Mouse (Mus musculus): Measurements from ENCODE around the gene Tfdp2. TPM values are rescaled to one million over a fixed set of nuclear protein-coding genes. Genes with fewer than 3 reads are reported as not detected.

The Tfdp2 gene
- polyA plus RNA-seq, 1 experiment from 2014 or later = 61.6 TPM

GRCm38 (mm10) chr9:96369654-96370384 lies 173.7 kb downstream of the Tfdp2 start:
- no peaks in the 10 kb centered on the region for H3K36me3 ChIP-seq
- no peak for DNase-seq (ENCODE audit: low spot score)
- no peak overlapping the region for H3K4me3 ChIP-seq
- H3K4me1 ChIP-seq = peaks cover 6% of the 10 kb centered on the region; the same call in 1 of the 2 replicates
- H3K27ac ChIP-seq = no peak overlapping the region
- 64% methylated on average over 5 of the region's 5 CpGs for WGBS
- H3K9me3 ChIP-seq (replicated peaks) = no peaks in the 10 kb centered on the region
- H3K27me3 ChIP-seq (ENCODE audit: low read depth, poor library complexity, severe bottlenecking) = no peaks in the 10 kb centered on the region

- DNase-seq (ENCODE audit: low spot score) = no peak
- no peaks in the 10 kb centered on the region for H3K36me3 ChIP-seq
- H3K4me1 ChIP-seq = peaks cover 6% of the 10 kb centered on the region; the same call in 1 of the 2 replicates
- no peak overlapping the region for H3K4me3 ChIP-seq
- 90% methylated on average over 5 of the region's 5 CpGs for WGBS
- H3K27me3 ChIP-seq (ENCODE audit: low read depth, poor library complexity, severe bottlenecking) = no peaks in the 10 kb centered on the region
- no peak overlapping the region for H3K27ac ChIP-seq
- H3K9me3 ChIP-seq (replicated peaks) = no peaks in the 10 kb centered on the region
These were observed 175.0 kb downstream of the Tfdp2 start for GRCm38 (mm10) chr9:96371075-96371474.

Other genes with a start within 250 kb of the Tfdp2 start
- gene Xrn1, start 241.5 kb upstream of the Tfdp2 start, polyA plus RNA-seq (2016; fragmentation: Nextera tagmentation; extraction: Ambion mirVana) = 17.0 and 20.0 TPM in 2 replicates
- gene Gk5, start 76.9 kb upstream of the Tfdp2 start, polyA plus RNA-seq (2016; fragmentation: Nextera tagmentation; extraction: Ambion mirVana) = 4.4 and 4.6 TPM in 2 replicates
- gene Atp1b3, start 168.2 kb downstream of the Tfdp2 start, polyA plus RNA-seq (2016; fragmentation: Nextera tagmentation; extraction: Ambion mirVana) = 148 and 162 TPM in 2 replicates